Mouse (Mus musculus): ENCODE data around the gene Rhog. TPM values are rescaled to one million over a fixed set of nuclear protein-coding genes. Genes with fewer than 3 reads are reported as not detected.

Gene Rhog
- total and polyA plus RNA-seq, 3 experiments = 12.2 to 118 (median 22.7) TPM

DNA sequence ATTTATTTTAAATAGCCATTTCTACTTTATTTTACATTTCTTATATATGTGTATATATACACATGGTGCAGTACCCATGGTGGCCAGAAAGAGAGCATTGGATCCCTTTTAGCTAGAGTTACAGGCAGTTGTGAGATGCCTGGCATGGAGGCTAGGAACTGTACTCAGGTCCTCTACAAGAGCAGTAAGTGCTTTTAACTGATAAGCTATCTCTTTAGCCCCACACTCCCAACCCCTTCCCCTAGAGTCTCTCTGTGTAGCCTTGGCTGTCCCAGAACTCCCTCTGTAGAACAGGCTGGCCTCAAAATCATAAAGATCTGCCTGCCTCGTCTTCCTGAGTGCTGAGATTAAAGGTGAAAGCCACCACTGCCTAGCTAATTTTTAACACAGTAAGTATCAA, 50.2 kb downstream of the Rhog start:
- Histone ChIP-seq H3K9ac (ENCODE audit: insufficient read depth, low read depth) (no peak overlapping the region), H3K36me3 (replicated peaks in 1 of 2; ENCODE audit: control insufficient read depth in 1 of 2, insufficient read depth in 1 of 2, low read length in 1 of 2) (peaks cover 0 to 29% of the 10 kb centered on the region in 2 experiments), H3K27me3 (replicated peaks) (no peaks in the 10 kb centered on the region), H3K9me3 (replicated peaks; ENCODE audit: low read length) (no peaks in the 10 kb centered on the region), H3K79me2 (replicated peaks; ENCODE audit: control insufficient read depth, extremely low read depth, insufficient read depth, poor library complexity, severe bottlenecking) (peaks cover 65% of the 10 kb centered on the region), H3K4me1 (ENCODE audit: control insufficient read depth in 1 of 2, insufficient read depth in 2 of 2) (peaks cover 0 to 69% of the 10 kb centered on the region in 2 experiments; a peak in 2 of 4 replicates), H3K4me2 (ENCODE audit: insufficient read depth, low read depth, poor library complexity, severe bottlenecking) (no peak overlapping the region), H3K4me3 (replicated peaks in 1 of 3; ENCODE audit: low read depth in 2 of 3, low read length in 2 of 3, poor library complexity in 1 of 3) (no peak overlapping the region), H3K27ac (ENCODE audit: insufficient read depth, low read depth) (no peak overlapping the region)
- in situ Hi-C loops (cut with MboI; ENCODE audit: low pct_ligation_motif_present, low pct_unique_long_range_greater_than_20kb, low sequenced_read_pairs) (no loop called here), dilution Hi-C loops (cut with MboI; ENCODE audit: extremely low pct_ligation_motif_present, extremely low pct_unique_long_range_greater_than_20kb, low sequenced_read_pairs) (no loop called here)
- no peak for DNase-seq (ENCODE audit: extremely low read depth)
- TF ChIP-seq JUND (conservative IDR thresholded peaks at IDR 0.05; ENCODE audit: low read depth, low read length) (no peak), CTCF (conservative IDR thresholded peaks at IDR 0.05 in 1 of 2, IDR thresholded peaks at IDR 0.05 in 1 of 2; ENCODE audit: low read depth in 2 of 2, low read length in 2 of 2) (peak in 1 of 2 experiments; percentile 8; a peak in 1 of 4 replicates)

DNA sequence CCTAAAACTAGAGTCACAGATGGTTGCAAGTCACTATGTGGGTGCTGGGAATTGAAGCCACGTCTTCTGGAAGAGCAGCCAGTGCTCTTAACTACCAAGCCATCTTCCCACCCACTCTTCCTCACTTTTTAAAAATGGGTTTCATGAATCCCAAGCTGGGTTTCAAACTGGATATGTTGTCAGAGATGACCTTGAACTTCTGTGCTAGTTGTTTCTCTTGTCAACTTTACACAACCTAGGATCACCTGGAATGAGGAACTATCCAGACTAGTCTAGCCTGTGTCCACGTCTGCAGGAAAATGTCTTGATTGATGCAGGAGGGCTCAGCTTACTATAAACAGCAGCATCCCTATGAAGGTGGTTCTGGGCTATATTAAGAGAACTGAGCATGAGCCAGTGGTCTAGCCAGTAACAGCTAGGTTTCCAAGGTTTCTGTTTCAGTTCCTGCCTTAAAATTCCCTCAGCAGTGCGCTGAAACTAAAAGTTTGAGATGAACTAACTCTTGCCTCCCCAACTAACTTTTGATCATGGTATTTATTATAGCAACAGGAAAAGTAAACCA, 51.5 kb downstream of the Rhog start:
- Histone ChIP-seq H3K79me2 (replicated peaks; ENCODE audit: control insufficient read depth, extremely low read depth, insufficient read depth, poor library complexity, severe bottlenecking) (peaks cover 70% of the 10 kb centered on the region), H3K4me1 (ENCODE audit: control insufficient read depth in 1 of 2, insufficient read depth in 2 of 2) (peaks cover 4 to 80% of the 10 kb centered on the region in 2 experiments; a peak in 3 of 4 replicates), H3K9me3 (replicated peaks; ENCODE audit: low read length) (no peaks in the 10 kb centered on the region), H3K4me2 (ENCODE audit: insufficient read depth, low read depth, poor library complexity, severe bottlenecking) (no peak overlapping the region), H3K27me3 (replicated peaks) (no peaks in the 10 kb centered on the region), H3K4me3 (replicated peaks in 1 of 3; ENCODE audit: low read depth in 2 of 3, low read length in 2 of 3, poor library complexity in 1 of 3) (no peak overlapping the region), H3K9ac (ENCODE audit: insufficient read depth, low read depth) (no peak overlapping the region), H3K36me3 (replicated peaks in 1 of 2; ENCODE audit: control insufficient read depth in 1 of 2, insufficient read depth in 1 of 2, low read length in 1 of 2) (peaks cover 0 to 34% of the 10 kb centered on the region in 2 experiments), H3K27ac (ENCODE audit: insufficient read depth, low read depth) (no peak overlapping the region)
- dilution Hi-C loops (cut with MboI; ENCODE audit: extremely low pct_ligation_motif_present, extremely low pct_unique_long_range_greater_than_20kb, low sequenced_read_pairs) = no loop called here
- in situ Hi-C loops (cut with MboI; ENCODE audit: low pct_ligation_motif_present, low pct_unique_long_range_greater_than_20kb, low sequenced_read_pairs) = no loop called here
- no peak for TF ChIP-seq TBP (conservative IDR thresholded peaks at IDR 0.05; ENCODE audit: low read depth, low read length)
- no peak for TF ChIP-seq JUND (conservative IDR thresholded peaks at IDR 0.05; ENCODE audit: low read depth, low read length)
- no peak for TF ChIP-seq RAD21 (IDR thresholded peaks at IDR 0.05; ENCODE audit: low read depth, low read length)
- no peak for TF ChIP-seq MEF2A (IDR thresholded peaks at IDR 0.05; ENCODE audit: borderline replicate concordance, low read depth, low read length)
- no peak for TF ChIP-seq PAX5 (IDR thresholded peaks at IDR 0.05; ENCODE audit: low read length)
- DNase-seq (ENCODE audit: extremely low read depth) = no peak

DNA sequence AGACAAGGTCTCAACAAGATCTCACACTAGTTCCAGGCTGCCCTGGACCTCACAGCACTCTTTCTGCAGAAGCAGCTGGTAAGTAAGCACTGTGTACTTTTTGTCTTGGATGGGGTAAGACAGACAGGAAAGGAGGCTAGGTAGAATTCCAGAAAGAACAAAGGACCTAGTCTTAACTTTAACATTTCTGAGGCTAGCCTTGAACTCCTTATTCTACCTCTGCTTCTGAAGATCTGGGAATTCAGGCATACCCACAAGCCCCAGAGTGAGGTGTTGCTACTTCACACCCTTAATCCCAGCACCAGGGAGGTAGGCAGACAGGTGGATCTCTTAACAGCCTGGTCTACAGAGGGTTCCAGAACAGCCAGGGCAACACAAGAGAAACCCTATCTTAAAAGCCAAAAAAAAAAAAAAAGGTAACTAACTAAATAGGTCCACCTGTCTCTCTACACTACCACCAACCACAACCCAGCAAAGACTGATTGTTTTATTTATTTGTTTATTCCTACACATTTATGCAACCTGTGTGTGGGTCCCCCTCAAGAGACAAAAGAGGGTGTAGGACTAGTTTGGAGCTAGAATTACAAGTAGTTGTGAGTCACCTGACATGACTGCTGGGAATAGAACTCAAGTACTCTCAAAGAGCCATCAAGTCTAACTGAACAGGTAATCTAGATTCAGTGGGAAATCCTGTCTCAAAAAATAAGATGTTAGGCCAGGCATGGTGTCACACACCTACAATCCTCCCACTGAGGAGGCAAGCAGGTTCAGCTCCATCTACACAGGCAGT, 54.7 kb downstream of the Rhog start:
- dilution Hi-C loops (cut with MboI; ENCODE audit: extremely low pct_ligation_motif_present, extremely low pct_unique_long_range_greater_than_20kb, low sequenced_read_pairs) (no loop called here), in situ Hi-C loops (cut with MboI; ENCODE audit: low pct_ligation_motif_present, low pct_unique_long_range_greater_than_20kb, low sequenced_read_pairs) (no loop called here)
- H3K27me3 ChIP-seq (replicated peaks) = no peaks in the 10 kb centered on the region
- no peak overlapping the region for H3K4me2 ChIP-seq (ENCODE audit: insufficient read depth, low read depth, poor library complexity, severe bottlenecking)
- H3K4me1 ChIP-seq (ENCODE audit: control insufficient read depth in 1 of 2, insufficient read depth in 2 of 2) = peaks cover 4 to 62% of the 10 kb centered on the region in 2 experiments; a peak in 3 of 4 replicates
- H3K9me3 ChIP-seq (replicated peaks; ENCODE audit: low read length) = no peaks in the 10 kb centered on the region
- H3K36me3 ChIP-seq (replicated peaks in 1 of 2; ENCODE audit: control insufficient read depth in 1 of 2, insufficient read depth in 1 of 2, low read length in 1 of 2) = peaks cover 0 to 34% of the 10 kb centered on the region in 2 experiments
- H3K79me2 ChIP-seq (replicated peaks; ENCODE audit: control insufficient read depth, extremely low read depth, insufficient read depth, poor library complexity, severe bottlenecking) = peaks cover 69% of the 10 kb centered on the region
- no peak for TF ChIP-seq JUN (IDR thresholded peaks at IDR 0.05; ENCODE audit: insufficient read depth, low read depth, low read length)
- no peak for TF ChIP-seq IRF4 (IDR thresholded peaks at IDR 0.05; ENCODE audit: low read depth, low read length)
- TF ChIP-seq MAZ (IDR thresholded peaks at IDR 0.05; ENCODE audit: low read depth, low read length) = no peak
- TF ChIP-seq MAX (IDR thresholded peaks at IDR 0.05; ENCODE audit: low read length) = no peak
- TF ChIP-seq KAT2A (IDR thresholded peaks at IDR 0.05; ENCODE audit: insufficient replicate concordance, low read length) = no peak
- TF ChIP-seq ZKSCAN1 (IDR thresholded peaks at IDR 0.05; ENCODE audit: borderline replicate concordance, low read depth, low read length) = no peak
- TF ChIP-seq USF2 (conservative IDR thresholded peaks at IDR 0.05; ENCODE audit: low read depth, low read length) = no peak
- TF ChIP-seq SIN3A (IDR thresholded peaks at IDR 0.05; ENCODE audit: low read length) = no peak
- no peak for TF ChIP-seq SMC3 (IDR thresholded peaks at IDR 0.05; ENCODE audit: low read depth, low read length)
- no peak for TF ChIP-seq UBTF (IDR thresholded peaks at IDR 0.05; ENCODE audit: low read depth, low read length)
- H3K9ac ChIP-seq (ENCODE audit: insufficient read depth, low read depth) = no peak overlapping the region
- H3K27ac ChIP-seq (ENCODE audit: insufficient read depth, low read depth) = no peak overlapping the region
- no peak overlapping the region for H3K4me3 ChIP-seq (replicated peaks in 1 of 3; ENCODE audit: low read depth in 2 of 3, low read length in 2 of 3, poor library complexity in 1 of 3)
- no peak for DNase-seq (ENCODE audit: extremely low read depth)

Data from CH12.LX (cell line).